In the genomic region with DNA sequence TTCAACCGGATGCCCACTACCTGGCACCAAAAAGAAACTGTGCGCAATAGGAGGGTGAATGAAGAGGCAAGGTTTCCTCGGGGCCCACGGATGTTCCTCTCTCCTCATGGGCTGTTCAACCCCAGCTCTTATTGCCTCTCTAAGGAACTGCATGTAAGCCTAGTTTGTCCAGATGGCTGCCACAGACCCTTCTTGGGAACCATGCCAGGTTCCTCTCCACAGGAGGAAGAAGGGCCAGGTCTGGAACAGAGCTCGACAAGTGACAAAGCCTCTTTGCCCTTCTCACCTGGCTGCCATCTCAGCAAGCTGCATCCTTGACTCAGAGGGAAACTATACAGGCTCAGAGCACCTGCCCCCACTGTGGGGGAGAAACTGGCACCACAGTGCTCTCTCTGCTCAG, we compare ENCODE assay signal across 31 mouse cellular contexts.
DNase-seq lines count a peak whose midpoint lies in the region; ATAC-seq and TF ChIP-seq lines count a peak whose summit lies in the region.
"Had no signal": no experiment of that assay in that cellular context is flagged by ENCODE, and none has a peak within 500 bp of the region (broad histone marks: within the 10 kb centered on the region; RNA-seq: fewer than 3 reads in every experiment).

No protein-coding gene starts in this region.

- no peak overlapping the region for H3K27ac ChIP-seq in forebrain, postnatal 0 days (ENCODE audit: low read depth, low read length)
- H3K27ac ChIP-seq in forebrain, embryonic 11.5 days (ENCODE audit: low read depth, low read length) = no peak overlapping the region
- H3K27ac ChIP-seq: embryonic facial prominence, embryonic 10.5 days; embryonic facial prominence, embryonic 13.5 days; heart, embryonic 15.5 days; hindbrain, embryonic 10.5 days; hindbrain, embryonic 15.5 days had no signal

- H3K27me3 ChIP-seq in forebrain, postnatal 0 days (ENCODE audit: insufficient read depth, low read length) = no peaks in the 10 kb centered on the region
- no peaks in the 10 kb centered on the region for H3K27me3 ChIP-seq in forebrain, embryonic 11.5 days (ENCODE audit: control insufficient read depth, insufficient read depth, low read length)
- H3K27me3 ChIP-seq: CH12.LX; embryonic facial prominence, embryonic 13.5 days; hindbrain, embryonic 15.5 days; Patski had no signal

- no peak overlapping the region for H3K9ac ChIP-seq in forebrain, postnatal 0 days
- no peak overlapping the region for H3K9ac ChIP-seq in forebrain, embryonic 11.5 days (ENCODE audit: low read length)
- H3K9ac ChIP-seq: embryonic facial prominence, embryonic 13.5 days; heart, embryonic 12.5 days; heart, embryonic 15.5 days; hindbrain, embryonic 15.5 days had no signal

- no peak for ATAC-seq in forebrain, postnatal 0 days
- no peak for ATAC-seq in forebrain, embryonic 11.5 days (replicated peaks; ENCODE audit: low FRiP score)
- ATAC-seq: inflammation-experienced regulatory T-cells, adult 6 months; intestine, embryonic 16.5 days; Patski had no signal

- 72% methylated on average over 5 of the region's 5 CpGs for WGBS in forebrain, postnatal 0 days
- WGBS in forebrain, embryonic 11.5 days = 87% methylated on average over 5 of the region's 5 CpGs

- intact Hi-C loops in left cerebral cortex, postnatal 4 days (cut with DNase I) = no loop called here

- H3K4me1 ChIP-seq in forebrain, postnatal 0 days (ENCODE audit: insufficient read depth) = no peaks in the 10 kb centered on the region
- no peaks in the 10 kb centered on the region for H3K4me1 ChIP-seq in forebrain, embryonic 11.5 days (replicated peaks; ENCODE audit: control insufficient read depth, insufficient read depth, low read length)
- H3K4me1 ChIP-seq: embryonic facial prominence, embryonic 10.5 days; embryonic facial prominence, embryonic 13.5 days had no signal

- no peak overlapping the region for H3K4me3 ChIP-seq in forebrain, postnatal 0 days (ENCODE audit: low read depth, low read length)
- no peak overlapping the region for H3K4me3 ChIP-seq in forebrain, embryonic 11.5 days (ENCODE audit: low read depth, low read length)
- H3K4me3 ChIP-seq: embryonic facial prominence, embryonic 10.5 days; embryonic facial prominence, embryonic 13.5 days; erythroblast, embryonic 14.5 days; heart, embryonic 12.5 days; heart, embryonic 15.5 days; hindbrain, embryonic 10.5 days; hindbrain, embryonic 15.5 days had no signal

- no peak for TF ChIP-seq CTCF in forebrain, postnatal 0 days (IDR thresholded peaks at IDR 0.05; ENCODE audit: low read depth)

- no peak overlapping the region for H3K4me2 ChIP-seq in forebrain, postnatal 0 days (ENCODE audit: low read depth)
- H3K4me2 ChIP-seq in forebrain, embryonic 11.5 days (ENCODE audit: low read depth, low read length, severe bottlenecking) = no peak overlapping the region
- H3K4me2 ChIP-seq: embryonic facial prominence, embryonic 13.5 days; heart, embryonic 12.5 days; heart, embryonic 15.5 days; hindbrain, embryonic 15.5 days had no signal

- H3K9me3 ChIP-seq in forebrain, postnatal 0 days (ENCODE audit: low read length) = no peaks in the 10 kb centered on the region
- no peaks in the 10 kb centered on the region for H3K9me3 ChIP-seq in forebrain, embryonic 11.5 days (ENCODE audit: control insufficient read depth, low read length)
- H3K9me3 ChIP-seq: embryonic facial prominence, embryonic 10.5 days; embryonic facial prominence, embryonic 13.5 days; heart, embryonic 12.5 days; heart, embryonic 15.5 days; hindbrain, embryonic 10.5 days; hindbrain, embryonic 15.5 days had no signal

- no peaks in the 10 kb centered on the region for H3K36me3 ChIP-seq in forebrain, postnatal 0 days (ENCODE audit: insufficient read depth)
- no peaks in the 10 kb centered on the region for H3K36me3 ChIP-seq in forebrain, embryonic 11.5 days (ENCODE audit: control insufficient read depth, insufficient read depth, low read length)
- H3K36me3 ChIP-seq: embryonic facial prominence, embryonic 10.5 days; embryonic facial prominence, embryonic 13.5 days; G1E; heart, embryonic 12.5 days; heart, embryonic 15.5 days; hindbrain, embryonic 10.5 days; hindbrain, embryonic 15.5 days had no signal

- DNase-seq in cerebellum, postnatal 14 days = peak; percentile 51 to 54
- DNase-seq in cerebellum, adult 11 months = no peak
- peak; percentile 17 for DNase-seq in forebrain, postnatal 0 days
- DNase-seq in forebrain, embryonic 11.5 days (ENCODE audit: low spot score) = no peak
- DNase-seq in left cerebral cortex, postnatal 4 days = peak; percentile 73
- no peak for DNase-seq in left cerebral cortex, adult 18-20 months (ENCODE audit: low spot score in 2 of 2)
- no peak for DNase-seq in layer of hippocampus, adult 8-10 months (ENCODE audit: low spot score in 2 of 2)
- DNase-seq: adrenal gland, postnatal 10 days; adrenal gland, postnatal 36 days; B cell, adult 2 months; cerebellum, adult 11-12 months; cerebellum, adult 9-10 months; cerebellum, postnatal 36 days; embryo, embryonic 11 days; gastrocnemius, postnatal 25 days; heart, adult 18-20 months; heart, postnatal 10 days; heart, postnatal 36 days; kidney, adult 18-20 months had no signal

Comparison
In these comparisons a context has a peak if more than half of its experiments do, and no peak if none do; other contexts are left out.
1. DNase-seq: peak in cerebellum, postnatal 14 days (2 of 2), forebrain, postnatal 0 days (single experiment) and left cerebral cortex, postnatal 4 days (single experiment); none in cerebellum, adult 11 months (single experiment), forebrain, embryonic 11.5 days (single experiment), left cerebral cortex, adult 18-20 months (0 of 2) and layer of hippocampus, adult 8-10 months (0 of 2).